Mouse (Mus musculus) embryonic facial prominence, embryonic 15.5 days (tissue): ENCODE data around the gene Vwa3b. TPM values are rescaled to one million over a fixed set of nuclear protein-coding genes. Genes with fewer than 3 reads are reported as not detected.
A peak's percentile ranks its signal among the peaks of the same experiment; 100 is the strongest.

ENCODE experiments used
- ATAC-seq: fragments of 200-750 bp; cut with Nextera tagmentation; 2 replicates; pipeline ENCODE4 v1.8.0; 2017; ENCODE audit warnings: low read depth, moderate TSS enrichment; ENCODE audit not compliant: insufficient number of reproducible peaks, low FRiP score, low TSS enrichment
- H3K27ac ChIP-seq: fragments of 300-500 bp; sonication (generic); replicated peaks from 2 replicates; pipeline ENCODE4 v1.5.1; 2015; ENCODE audit warnings: mild to moderate bottlenecking, inconsistent platforms
- H3K27me3 ChIP-seq: fragments of 300-500 bp; sonication (generic); 2 replicates; pipeline ENCODE4 v1.6.1; 2015; ENCODE audit warnings: inconsistent platforms
- H3K36me3 ChIP-seq: fragments of 300-500 bp; sonication (generic); 2 replicates; pipeline ENCODE4 v1.6.1; 2015; ENCODE audit warnings: mild to moderate bottlenecking, inconsistent platforms
- H3K4me1 ChIP-seq: fragments of 300-500 bp; sonication (generic); 2 replicates; pipeline ENCODE4 v1.6.1; 2015; ENCODE audit warnings: inconsistent platforms
- H3K4me2 ChIP-seq: fragments of 300-500 bp; sonication (generic); replicated peaks from 2 replicates; pipeline ENCODE4 v1.6.1; 2015; ENCODE audit warnings: mild to moderate bottlenecking, inconsistent platforms
- H3K4me3 ChIP-seq: fragments of 300-500 bp; sonication (generic); replicated peaks from 2 replicates; pipeline ENCODE4 v1.5.1; 2015; ENCODE audit warnings: mild to moderate bottlenecking, inconsistent platforms
- H3K9ac ChIP-seq: fragments of 300-500 bp; sonication (generic); 2 replicates; pipeline ENCODE4 v1.6.1; 2015; ENCODE audit warnings: inconsistent platforms
- H3K9me3 ChIP-seq: fragments of 300-500 bp; sonication (generic); replicated peaks from 2 replicates; pipeline ENCODE4 v1.6.1; 2016; ENCODE audit warnings: inconsistent platforms
- WGBS: fragments of 180-500 bp; shearing (Covaris S2); methylation state at CpG from one replicate; pipeline ENCODE4 v1.1.7; 2015; 5-methylcytosine and 5-hydroxymethylcytosine counted together
- polyA plus RNA-seq: library from polyadenylated mRNA; unstranded; fragments of >200 nt; fragmentation: Nextera tagmentation; extraction: Ambion mirVana; gene quantifications from 2 replicates; pipeline ENCODE4 v1.2.1, GENCODE M21; 2015

The Vwa3b gene
- polyA plus RNA-seq, 1 experiment from 2014 or later, result 2.9 TPM

DNA sequence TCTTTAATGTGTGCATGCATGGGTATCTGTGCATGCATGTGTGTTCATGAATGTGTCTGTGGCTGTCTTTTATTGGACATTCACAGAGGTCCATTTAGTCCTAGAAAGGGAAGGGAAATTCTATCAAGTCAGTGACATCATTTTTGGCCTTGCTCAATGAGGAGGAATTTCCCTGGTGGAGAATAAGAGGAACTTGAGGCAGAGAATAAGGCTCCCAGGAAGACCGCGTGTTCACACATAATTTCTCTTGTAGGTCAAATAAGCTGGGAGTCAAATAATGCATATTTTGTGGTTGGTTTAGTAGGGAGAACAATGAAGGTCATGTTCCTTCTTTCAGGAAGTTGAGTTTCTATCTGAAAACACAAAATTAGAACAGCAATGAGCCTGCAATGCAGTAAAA, 13.4 kb upstream of the Vwa3b start:
- H3K27me3 ChIP-seq, result no peaks in the 10 kb centered on the region
- WGBS, result 78% methylated on average over 2 of the region's 2 CpGs
- H3K9me3 ChIP-seq, result no peaks in the 10 kb centered on the region
- ATAC-seq, result no peak
- no peaks in the 10 kb centered on the region for H3K36me3 ChIP-seq
- no peaks in the 10 kb centered on the region for H3K4me1 ChIP-seq
- H3K4me3 ChIP-seq, result no peak overlapping the region
- no peak overlapping the region for H3K27ac ChIP-seq
- H3K4me2 ChIP-seq, result no peak overlapping the region
- no peak overlapping the region for H3K9ac ChIP-seq

DNA sequence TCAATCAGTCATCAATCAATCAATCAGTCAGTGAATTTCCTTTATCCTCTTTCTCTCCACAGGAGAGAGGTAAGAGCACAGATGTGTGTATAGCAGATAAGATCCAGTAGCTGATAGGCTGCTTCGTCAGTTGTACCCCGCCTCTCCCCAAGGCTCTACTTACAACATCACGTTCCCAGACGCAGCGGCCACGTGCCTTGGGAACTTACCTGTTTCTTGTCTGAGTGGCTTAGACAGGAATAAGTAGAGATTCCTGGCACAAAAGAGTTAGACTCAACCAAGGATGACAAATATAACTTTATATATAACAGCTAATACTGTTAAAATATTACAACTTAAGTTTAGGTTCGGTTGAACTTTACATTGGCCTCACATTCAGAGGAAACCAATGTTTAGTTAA, 12.7 kb upstream of the Vwa3b start:
- H3K4me3 ChIP-seq, result no peak overlapping the region
- H3K27me3 ChIP-seq, result no peaks in the 10 kb centered on the region
- no peaks in the 10 kb centered on the region for H3K4me1 ChIP-seq
- no peak for ATAC-seq
- no peaks in the 10 kb centered on the region for H3K9me3 ChIP-seq
- no peak overlapping the region for H3K27ac ChIP-seq
- H3K4me2 ChIP-seq, result no peak overlapping the region
- H3K36me3 ChIP-seq, result no peaks in the 10 kb centered on the region
- H3K9ac ChIP-seq, result no peak overlapping the region
- 53% methylated on average over 7 of the region's 7 CpGs for WGBS

DNA sequence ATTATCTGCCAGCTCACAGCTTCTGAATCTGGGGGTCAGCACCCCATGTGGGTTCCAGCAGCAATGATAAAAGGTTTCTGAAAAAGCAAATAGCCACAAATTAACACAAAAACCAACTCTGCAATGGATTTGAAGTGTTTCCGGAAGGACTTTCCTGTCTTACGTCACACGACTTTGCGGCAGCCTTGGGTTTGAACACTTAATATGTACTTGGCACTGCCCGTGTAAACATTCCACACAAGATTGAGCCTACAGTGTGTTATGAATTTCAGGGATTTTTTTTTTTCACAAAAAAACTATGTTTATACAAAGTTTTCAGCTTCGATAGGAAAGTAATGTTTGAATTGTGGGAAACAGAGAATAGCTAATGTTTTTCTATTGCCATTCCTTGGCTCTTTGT, 7.4 kb upstream of the Vwa3b start:
- H3K9me3 ChIP-seq, result no peaks in the 10 kb centered on the region
- H3K9ac ChIP-seq, result no peak overlapping the region
- H3K4me2 ChIP-seq, result no peak overlapping the region
- ATAC-seq, result no peak
- H3K27ac ChIP-seq, result no peak overlapping the region
- H3K36me3 ChIP-seq, result no peaks in the 10 kb centered on the region
- WGBS, result 83% methylated on average over 6 of the region's 6 CpGs
- H3K4me3 ChIP-seq, result no peak overlapping the region
- no peaks in the 10 kb centered on the region for H3K4me1 ChIP-seq
- no peaks in the 10 kb centered on the region for H3K27me3 ChIP-seq

DNA sequence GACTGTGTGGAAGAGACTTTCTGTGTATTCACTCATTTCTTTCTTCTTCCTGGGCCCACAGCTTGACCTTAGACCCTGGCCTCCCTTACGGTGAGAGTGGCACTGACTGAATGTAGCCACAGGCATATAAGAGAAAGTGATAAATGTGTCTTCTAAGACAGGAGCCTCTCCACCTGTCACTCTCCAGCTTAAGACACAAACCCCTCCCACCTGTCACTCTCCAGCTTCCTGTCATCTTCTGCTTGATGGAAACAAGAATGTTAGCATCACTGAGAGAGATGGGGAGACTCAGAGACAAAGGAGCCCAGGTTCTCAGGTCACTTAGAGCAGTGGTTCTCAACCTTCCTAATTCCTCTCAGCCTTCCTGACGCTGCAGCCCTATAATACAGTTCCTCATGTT, 3.7 kb upstream of the Vwa3b start:
- no peak overlapping the region for H3K4me3 ChIP-seq
- no peaks in the 10 kb centered on the region for H3K9me3 ChIP-seq
- H3K4me1 ChIP-seq, result no peaks in the 10 kb centered on the region
- H3K9ac ChIP-seq, result no peak overlapping the region
- H3K36me3 ChIP-seq, result no peaks in the 10 kb centered on the region
- no peak for ATAC-seq
- H3K27ac ChIP-seq, result no peak overlapping the region
- WGBS, result 56% methylated on average over 2 of the region's 2 CpGs
- no peaks in the 10 kb centered on the region for H3K27me3 ChIP-seq
- H3K4me2 ChIP-seq, result no peak overlapping the region

DNA sequence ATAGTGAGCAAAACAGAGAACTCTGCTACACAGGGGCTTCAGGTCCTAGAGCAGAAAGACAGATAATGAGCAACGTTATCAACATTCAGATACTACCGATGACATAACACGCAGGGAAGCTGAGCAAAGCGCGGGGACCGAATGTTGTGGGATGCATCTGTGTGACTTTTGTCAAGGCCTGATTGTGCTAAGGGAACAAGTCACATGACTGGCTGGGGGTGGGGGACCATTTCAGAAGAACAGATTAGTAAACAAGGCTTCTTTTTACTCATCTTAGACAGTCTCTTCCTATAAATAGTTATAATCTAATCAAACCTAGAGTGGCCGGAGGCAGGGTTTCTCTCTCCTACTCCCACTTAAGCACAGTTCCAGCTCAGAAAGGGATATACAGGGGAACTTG, 1.7 kb upstream of the Vwa3b start:
- WGBS, result 90% methylated on average over 7 of the region's 7 CpGs
- H3K27ac ChIP-seq, result no peak overlapping the region
- no peak overlapping the region for H3K9ac ChIP-seq
- no peak overlapping the region for H3K4me2 ChIP-seq
- no peaks in the 10 kb centered on the region for H3K27me3 ChIP-seq
- no peaks in the 10 kb centered on the region for H3K9me3 ChIP-seq
- no peaks in the 10 kb centered on the region for H3K36me3 ChIP-seq
- H3K4me3 ChIP-seq, result no peak overlapping the region
- H3K4me1 ChIP-seq, result peaks cover 10% of the 10 kb centered on the region; the same call in 1 of the 2 replicates
- ATAC-seq, result no peak

DNA sequence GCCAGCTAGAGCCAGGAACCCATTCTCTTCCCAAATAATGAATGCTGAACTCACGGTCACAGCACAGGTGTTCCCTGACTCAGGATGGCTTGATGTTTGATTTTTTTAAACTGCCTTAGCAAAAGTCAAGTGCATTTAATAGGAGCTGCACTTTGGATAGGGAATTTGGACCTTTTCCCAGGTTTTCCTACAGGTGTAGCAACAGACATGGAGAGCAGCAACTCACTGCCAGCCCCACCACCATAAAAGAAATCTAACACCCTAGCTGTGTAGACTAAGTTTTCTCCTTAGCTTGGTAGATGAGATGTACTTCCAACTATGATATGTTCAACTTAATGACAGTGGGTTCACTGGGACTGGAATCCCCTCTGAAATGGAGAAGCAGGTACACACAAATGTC, 1.0 kb upstream of the Vwa3b start:
- H3K27ac ChIP-seq, result no peak overlapping the region
- no peak for ATAC-seq
- no peaks in the 10 kb centered on the region for H3K9me3 ChIP-seq
- H3K4me1 ChIP-seq, result peaks cover 12% of the 10 kb centered on the region; the same call in 1 of the 2 replicates
- no peaks in the 10 kb centered on the region for H3K27me3 ChIP-seq
- no peak overlapping the region for H3K9ac ChIP-seq
- H3K4me2 ChIP-seq, result no peak overlapping the region
- no peaks in the 10 kb centered on the region for H3K36me3 ChIP-seq
- 92% methylated on average over 1 of the region's 1 CpGs for WGBS
- no peak overlapping the region for H3K4me3 ChIP-seq

DNA sequence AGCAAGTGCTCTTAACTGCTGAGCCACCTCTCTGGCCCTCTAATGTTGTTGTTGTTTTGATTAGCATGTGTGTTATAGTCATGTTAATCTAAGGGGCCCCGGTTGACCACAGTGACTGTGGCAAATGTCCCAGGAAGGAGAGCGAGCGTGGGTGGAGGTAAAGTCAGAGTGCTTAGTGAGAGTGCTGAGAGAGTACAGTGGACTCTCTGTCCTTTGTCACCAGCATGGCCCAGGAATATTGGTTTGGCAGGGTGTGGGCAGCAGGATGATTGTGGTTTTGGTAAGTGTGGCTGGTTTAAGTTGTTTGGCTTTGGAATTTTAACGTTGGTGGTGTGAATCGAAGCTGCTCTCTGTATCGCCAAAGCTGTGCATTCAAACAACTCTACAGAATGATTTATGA, 470 bp downstream of the Vwa3b start:
- H3K4me1 ChIP-seq, result peaks cover 20% of the 10 kb centered on the region; the same call in 1 of the 2 replicates
- H3K9me3 ChIP-seq, result no peaks in the 10 kb centered on the region
- WGBS, result 73% methylated on average over 6 of the region's 6 CpGs
- no peak overlapping the region for H3K9ac ChIP-seq
- H3K36me3 ChIP-seq, result no peaks in the 10 kb centered on the region
- H3K27ac ChIP-seq, result no peak overlapping the region
- H3K4me3 ChIP-seq, result no peak overlapping the region
- no peaks in the 10 kb centered on the region for H3K27me3 ChIP-seq
- H3K4me2 ChIP-seq, result no peak overlapping the region
- ATAC-seq, result no peak

DNA sequence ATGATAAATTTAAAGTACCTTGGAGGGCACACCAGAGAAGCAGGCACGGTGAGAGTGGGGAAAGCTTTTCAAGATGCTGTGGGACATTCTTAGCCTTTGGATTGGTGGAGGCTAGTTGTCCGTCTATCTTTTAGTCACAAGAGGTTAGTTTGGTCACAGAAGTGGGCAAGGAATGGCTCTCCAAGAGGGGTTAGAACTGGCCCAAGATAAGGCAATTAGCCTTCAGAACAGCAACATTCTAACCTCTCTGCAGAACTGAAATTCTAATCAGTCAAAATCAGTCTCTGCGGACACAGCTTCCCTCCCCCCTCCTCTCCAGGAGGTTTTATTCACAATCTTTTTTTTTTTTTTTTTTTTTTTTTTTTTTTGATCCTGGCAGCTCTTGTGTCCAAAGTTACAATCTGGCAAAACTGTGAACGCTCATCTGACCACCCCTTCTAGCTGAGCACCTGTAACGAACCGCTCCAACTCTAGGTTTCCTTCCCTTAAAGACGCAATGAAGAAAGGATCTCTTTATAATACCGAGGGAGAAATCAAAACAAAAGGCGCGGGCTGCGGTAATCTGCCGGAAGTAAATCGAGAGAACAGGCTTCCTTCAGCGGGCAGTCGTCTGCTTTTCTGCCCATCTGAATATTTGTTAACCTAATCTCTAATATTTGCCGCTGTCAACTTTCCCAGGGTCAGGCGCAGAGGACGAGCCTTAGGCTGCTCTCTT, 2.2 kb downstream of the Vwa3b start:
- ATAC-seq, result no peak
- Histone ChIP-seq H3K9ac (peak overlapping the region; percentile 26; the same call in 1 of the 2 replicates), H3K27ac (no peak overlapping the region), H3K4me2 (peak overlapping the region; percentile 92), H3K9me3 (no peaks in the 10 kb centered on the region), H3K4me3 (peak overlapping the region; percentile 52), H3K27me3 (no peaks in the 10 kb centered on the region), H3K4me1 (peaks cover 21% of the 10 kb centered on the region; the same call in 1 of the 2 replicates), H3K36me3 (no peaks in the 10 kb centered on the region)
- 6% methylated on average over 18 of the region's 18 CpGs for WGBS

DNA sequence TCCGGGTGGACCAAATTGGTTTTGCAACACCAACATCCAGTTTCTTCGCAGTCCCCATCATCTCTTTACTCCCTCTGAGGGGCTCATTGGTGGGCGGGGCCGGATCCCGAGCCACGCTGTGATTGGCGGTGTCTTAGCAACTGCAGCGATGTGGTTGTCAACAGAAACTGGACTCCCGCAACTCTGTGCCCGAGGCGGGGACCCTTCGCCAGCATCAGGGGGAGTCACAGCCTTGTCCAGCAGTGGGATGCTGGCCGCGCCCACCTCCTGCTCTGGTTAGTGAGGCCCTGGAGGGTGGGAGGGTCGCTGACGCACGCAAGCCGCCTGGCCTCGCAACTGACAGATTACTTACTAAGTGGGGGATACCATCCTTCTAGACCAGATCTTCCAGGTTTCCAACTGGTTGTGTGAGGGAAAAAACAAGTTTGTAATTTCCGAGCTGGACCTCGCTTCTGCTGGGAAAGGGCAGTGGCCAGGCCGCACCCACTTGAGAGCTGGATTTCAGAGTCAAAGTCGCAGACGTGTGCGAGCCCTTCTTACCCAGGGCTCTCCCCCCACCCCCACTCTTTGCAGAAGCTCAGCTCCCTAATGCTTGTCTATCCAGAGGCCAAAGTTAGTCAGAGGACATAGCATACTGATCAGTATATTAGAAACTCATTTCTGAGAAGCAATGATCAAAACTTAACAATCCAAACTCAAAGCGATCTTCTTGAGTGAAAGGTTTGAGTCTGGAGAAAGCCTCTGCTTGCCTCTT, 2.9 kb downstream of the Vwa3b start:
- WGBS, result 2% methylated on average over 26 of the region's 26 CpGs
- no peaks in the 10 kb centered on the region for H3K27me3 ChIP-seq
- ATAC-seq, result peak; percentile 89
- H3K4me2 ChIP-seq, result peak overlapping the region; percentile 92
- no peak overlapping the region for H3K27ac ChIP-seq
- H3K4me1 ChIP-seq, result peaks cover 21% of the 10 kb centered on the region; the same call in 1 of the 2 replicates
- no peaks in the 10 kb centered on the region for H3K36me3 ChIP-seq
- peak overlapping the region; percentile 26; the same call in 1 of the 2 replicates for H3K9ac ChIP-seq
- peak overlapping the region; percentile 52 for H3K4me3 ChIP-seq
- no peaks in the 10 kb centered on the region for H3K9me3 ChIP-seq

DNA sequence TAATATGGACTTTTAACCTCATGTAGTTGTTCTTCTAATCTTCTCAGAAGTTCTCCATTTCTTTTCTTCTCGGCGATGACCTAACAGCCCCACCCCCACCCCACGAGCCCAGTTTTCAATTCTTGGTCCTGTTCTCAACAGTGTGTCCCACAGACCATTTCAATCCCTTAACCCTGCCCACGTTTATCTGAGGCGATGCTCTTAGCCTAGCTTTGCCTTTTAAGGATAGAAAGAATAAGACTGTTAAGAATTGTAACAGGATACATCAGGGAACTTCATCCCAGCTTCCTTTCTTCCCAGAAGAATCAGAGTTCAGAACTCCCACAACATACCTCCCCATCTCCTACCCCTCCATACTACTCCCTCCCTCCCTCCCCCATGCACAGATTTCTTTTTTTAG, 3.5 kb downstream of the Vwa3b start:
- H3K4me1 ChIP-seq, result peaks cover 21% of the 10 kb centered on the region; the same call in 1 of the 2 replicates
- H3K4me2 ChIP-seq, result peak overlapping the region; percentile 92
- H3K9me3 ChIP-seq, result no peaks in the 10 kb centered on the region
- 0 out of 2 replicates have a peak overlapping the region, but pooled peaks have one; percentile 52 for H3K4me3 ChIP-seq
- no peak overlapping the region for H3K27ac ChIP-seq
- ATAC-seq, result no peak
- no peak overlapping the region for H3K9ac ChIP-seq
- WGBS, result 42% methylated on average over 5 of the region's 5 CpGs
- H3K36me3 ChIP-seq, result no peaks in the 10 kb centered on the region
- no peaks in the 10 kb centered on the region for H3K27me3 ChIP-seq

DNA sequence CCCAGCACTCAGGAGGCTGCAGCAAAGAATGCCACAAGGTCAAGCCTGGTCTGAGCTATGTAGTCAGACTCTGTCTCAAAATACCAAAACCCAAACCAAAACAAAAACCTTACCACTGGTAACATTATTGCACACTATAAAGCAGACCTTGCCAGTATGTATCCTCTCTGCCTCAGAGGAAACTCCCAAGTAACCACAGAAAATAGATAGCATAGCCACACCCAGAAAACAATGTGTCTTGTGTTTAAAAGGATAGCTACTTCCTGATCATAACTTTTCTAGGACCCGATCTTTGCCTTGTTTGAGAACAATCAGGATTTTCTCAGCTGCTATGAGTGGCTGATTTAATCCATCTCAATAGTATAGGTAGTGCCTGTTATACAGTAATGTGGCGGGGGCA, 4.3 kb downstream of the Vwa3b start:
- Histone ChIP-seq H3K9me3 (no peaks in the 10 kb centered on the region), H3K4me3 (no peak overlapping the region), H3K9ac (no peak overlapping the region), H3K27me3 (no peaks in the 10 kb centered on the region), H3K36me3 (no peaks in the 10 kb centered on the region), H3K4me2 (no peak overlapping the region), H3K4me1 (peaks cover 21% of the 10 kb centered on the region; the same call in 1 of the 2 replicates), H3K27ac (no peak overlapping the region)
- WGBS, result 69% methylated on average over 2 of the region's 2 CpGs
- no peak for ATAC-seq
